Mouse (Mus musculus): ENCODE measurements around the gene Gmds.

DNA sequence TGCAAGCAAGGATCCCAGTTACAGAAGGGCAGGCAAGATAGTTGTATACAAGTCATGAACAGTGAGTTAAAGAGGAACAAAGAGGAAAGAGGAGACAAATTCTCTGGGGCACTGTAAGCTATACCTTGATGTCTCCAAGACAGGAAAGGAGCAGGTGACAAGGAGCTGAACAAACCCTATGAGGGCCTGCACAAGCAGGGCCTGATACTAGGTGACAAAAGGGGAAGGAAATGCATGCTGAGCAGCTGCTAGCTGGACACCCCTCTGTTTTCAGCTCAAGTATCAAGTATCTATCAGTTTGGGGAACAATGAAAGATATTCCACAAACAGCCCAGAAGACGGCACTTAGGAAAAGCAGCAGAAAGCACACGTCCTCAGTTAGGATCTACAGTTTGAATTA, 193.4 kb downstream of the Gmds start:
- TF ChIP-seq CTCF (IDR thresholded peaks at IDR 0.05; ENCODE audit: low read depth, low read length) (no peak), EP300 (IDR thresholded peaks at IDR 0.05; ENCODE audit: insufficient read depth, low read depth, low read length) (no peak), POLR2A (IDR thresholded peaks at IDR 0.05; ENCODE audit: insufficient read depth, low read length) (no peak)

Data from ES-Bruce4 (cell line).